Mouse (Mus musculus): ENCODE data around the gene Ptgfrn. TPM values are rescaled to one million over a fixed set of nuclear protein-coding genes. Genes with fewer than 3 reads are reported as not detected.

The Ptgfrn gene
- total and polyA plus RNA-seq, 3 experiments: not detected

DNA sequence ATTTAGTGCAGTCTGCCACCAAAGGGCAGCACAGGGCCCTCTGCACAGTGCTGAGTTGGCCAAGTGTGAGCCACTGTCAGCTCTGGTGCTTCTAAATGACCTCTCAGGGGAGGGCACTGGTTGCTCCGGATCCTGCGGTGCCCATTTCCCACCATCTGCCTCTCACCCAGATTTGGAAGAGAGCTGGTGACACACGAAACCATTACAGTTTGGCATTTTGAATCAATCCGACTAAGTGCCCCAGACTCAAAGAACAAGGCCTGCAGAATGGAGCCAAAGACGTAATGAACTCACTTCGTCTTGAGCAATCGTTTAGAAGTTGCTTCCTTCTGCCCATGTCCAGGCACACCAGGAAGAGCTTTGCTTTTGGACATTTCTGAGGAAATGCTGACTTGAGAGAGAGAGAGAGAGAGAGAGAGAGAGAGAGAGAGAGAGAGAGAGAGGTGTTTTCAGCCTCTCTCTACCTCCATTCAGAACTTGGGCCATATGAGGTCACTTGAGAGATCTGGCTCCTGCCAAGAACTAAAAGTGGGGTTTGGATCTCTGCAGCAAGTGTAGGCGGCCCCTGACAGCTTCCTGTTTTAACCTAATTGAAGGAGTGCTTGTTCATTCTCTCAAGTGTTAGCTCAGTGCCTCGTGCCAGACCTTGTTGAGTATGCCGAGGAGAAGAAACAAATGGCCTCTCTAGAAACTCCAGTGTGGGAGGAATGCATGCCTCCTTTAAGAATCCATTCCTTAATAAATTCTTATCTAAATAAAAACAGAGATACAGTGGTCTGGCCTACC is 112.1 kb downstream of the Ptgfrn start:
- H3K79me2 ChIP-seq (replicated peaks; ENCODE audit: control insufficient read depth, extremely low read depth, insufficient read depth, poor library complexity, severe bottlenecking): no peaks in the 10 kb centered on the region
- H3K4me2 ChIP-seq (ENCODE audit: insufficient read depth, low read depth, poor library complexity, severe bottlenecking): no peak overlapping the region
- no peak for TF ChIP-seq MYC (IDR thresholded peaks at IDR 0.05; ENCODE audit: low read depth, low read length)
- TF ChIP-seq RAD21 (IDR thresholded peaks at IDR 0.05; ENCODE audit: low read depth, low read length): no peak
- TF ChIP-seq PAX5 (IDR thresholded peaks at IDR 0.05; ENCODE audit: low read length): no peak
- no peak for TF ChIP-seq SMC3 (IDR thresholded peaks at IDR 0.05; ENCODE audit: low read depth, low read length)
- no peak for TF ChIP-seq POLR2AphosphoS2 (IDR thresholded peaks at IDR 0.05; ENCODE audit: low read depth, low read length)
- no peak for TF ChIP-seq JUND (conservative IDR thresholded peaks at IDR 0.05; ENCODE audit: low read depth, low read length)
- TF ChIP-seq KAT2A (IDR thresholded peaks at IDR 0.05; ENCODE audit: insufficient replicate concordance, low read length): no peak
- no peak for TF ChIP-seq ZMIZ1 (IDR thresholded peaks at IDR 0.05; ENCODE audit: low read depth, low read length)
- no peak for TF ChIP-seq MAX (IDR thresholded peaks at IDR 0.05; ENCODE audit: low read length)
- TF ChIP-seq MAZ (IDR thresholded peaks at IDR 0.05; ENCODE audit: low read depth, low read length): no peak
- no peak for TF ChIP-seq MEF2A (IDR thresholded peaks at IDR 0.05; ENCODE audit: borderline replicate concordance, low read depth, low read length)
- no peak for TF ChIP-seq NELFE (IDR thresholded peaks at IDR 0.05; ENCODE audit: low read depth, low read length)
- TF ChIP-seq E2F4 (IDR thresholded peaks at IDR 0.05; ENCODE audit: insufficient replicate concordance, low read depth, low read length): no peak
- no peak for TF ChIP-seq JUN (IDR thresholded peaks at IDR 0.05; ENCODE audit: insufficient read depth, low read depth, low read length)
- no peak for TF ChIP-seq TCF12 (IDR thresholded peaks at IDR 0.05; ENCODE audit: low read depth, low read length)
- no peak for TF ChIP-seq RCOR1 (conservative IDR thresholded peaks at IDR 0.05; ENCODE audit: low read depth, low read length)
- TF ChIP-seq MAFK (IDR thresholded peaks at IDR 0.05; ENCODE audit: insufficient replicate concordance, low read length): no peak
- no peak for TF ChIP-seq CHD1 (IDR thresholded peaks at IDR 0.05; ENCODE audit: low read depth, low read length)
- H3K4me3 ChIP-seq (replicated peaks in 1 of 3; ENCODE audit: low read depth in 2 of 3, low read length in 2 of 3, poor library complexity in 1 of 3): no peak overlapping the region
- H3K36me3 ChIP-seq (replicated peaks in 1 of 2; ENCODE audit: control insufficient read depth in 1 of 2, insufficient read depth in 1 of 2, low read length in 1 of 2): no peaks in the 10 kb centered on the region
- H3K9me3 ChIP-seq (replicated peaks; ENCODE audit: low read length): no peaks in the 10 kb centered on the region
- H3K27ac ChIP-seq (ENCODE audit: insufficient read depth, low read depth): no peak overlapping the region
- H3K27me3 ChIP-seq (replicated peaks): no peaks in the 10 kb centered on the region
- no peak for DNase-seq (ENCODE audit: extremely low read depth)
- H3K9ac ChIP-seq (ENCODE audit: insufficient read depth, low read depth): no peak overlapping the region
- H3K4me1 ChIP-seq (ENCODE audit: control insufficient read depth in 1 of 2, insufficient read depth in 2 of 2): peaks cover 0 to 25% of the 10 kb centered on the region in 2 experiments; a peak in 2 of 4 replicates
- dilution Hi-C loops (cut with MboI; ENCODE audit: extremely low pct_ligation_motif_present, extremely low pct_unique_long_range_greater_than_20kb, low sequenced_read_pairs): no loop called here
- in situ Hi-C loops (cut with MboI; ENCODE audit: low pct_ligation_motif_present, low pct_unique_long_range_greater_than_20kb, low sequenced_read_pairs): no loop called here

GRCm38 (mm10) chr3:100994252-100994651 is 115.8 kb downstream of the Ptgfrn start:
- no peaks in the 10 kb centered on the region for H3K79me2 ChIP-seq (replicated peaks; ENCODE audit: control insufficient read depth, extremely low read depth, insufficient read depth, poor library complexity, severe bottlenecking)
- no peaks in the 10 kb centered on the region for H3K27me3 ChIP-seq (replicated peaks)
- TF ChIP-seq MAZ (IDR thresholded peaks at IDR 0.05; ENCODE audit: low read depth, low read length) (no peak), ELF1 (IDR thresholded peaks at IDR 0.05; ENCODE audit: low read depth, low read length) (no peak), RCOR1 (conservative IDR thresholded peaks at IDR 0.05; ENCODE audit: low read depth, low read length) (no peak), RAD21 (IDR thresholded peaks at IDR 0.05; ENCODE audit: low read depth, low read length) (no peak), JUND (conservative IDR thresholded peaks at IDR 0.05; ENCODE audit: low read depth, low read length) (no peak), MYC (IDR thresholded peaks at IDR 0.05; ENCODE audit: low read depth, low read length) (no peak), ZC3H11A (IDR thresholded peaks at IDR 0.05; ENCODE audit: low read depth, low read length) (no peak), MEF2A (IDR thresholded peaks at IDR 0.05; ENCODE audit: borderline replicate concordance, low read depth, low read length) (no peak), MAX (IDR thresholded peaks at IDR 0.05; ENCODE audit: low read length) (no peak), KAT2A (IDR thresholded peaks at IDR 0.05; ENCODE audit: insufficient replicate concordance, low read length) (no peak), USF2 (conservative IDR thresholded peaks at IDR 0.05; ENCODE audit: low read depth, low read length) (no peak), MXI1 (IDR thresholded peaks at IDR 0.05; ENCODE audit: low read depth, low read length) (no peak), HCFC1 (IDR thresholded peaks at IDR 0.05; ENCODE audit: low read depth, low read length) (no peak)
- no peak for DNase-seq (ENCODE audit: extremely low read depth)
- dilution Hi-C loops (cut with MboI; ENCODE audit: extremely low pct_ligation_motif_present, extremely low pct_unique_long_range_greater_than_20kb, low sequenced_read_pairs): no loop called here
- no peak overlapping the region for H3K27ac ChIP-seq (ENCODE audit: insufficient read depth, low read depth)
- H3K36me3 ChIP-seq (replicated peaks in 1 of 2; ENCODE audit: control insufficient read depth in 1 of 2, insufficient read depth in 1 of 2, low read length in 1 of 2): no peaks in the 10 kb centered on the region
- peaks cover 0 to 30% of the 10 kb centered on the region in 2 experiments; a peak in 2 of 4 replicates for H3K4me1 ChIP-seq (ENCODE audit: control insufficient read depth in 1 of 2, insufficient read depth in 2 of 2)
- in situ Hi-C loops (cut with MboI; ENCODE audit: low pct_ligation_motif_present, low pct_unique_long_range_greater_than_20kb, low sequenced_read_pairs): no loop called here
- H3K9ac ChIP-seq (ENCODE audit: insufficient read depth, low read depth): no peak overlapping the region
- no peak overlapping the region for H3K4me3 ChIP-seq (replicated peaks in 1 of 3; ENCODE audit: low read depth in 2 of 3, low read length in 2 of 3, poor library complexity in 1 of 3)
- no peak overlapping the region for H3K4me2 ChIP-seq (ENCODE audit: insufficient read depth, low read depth, poor library complexity, severe bottlenecking)
- no peaks in the 10 kb centered on the region for H3K9me3 ChIP-seq (replicated peaks; ENCODE audit: low read length)
